ENCODE assay signal across 9 mouse cellular contexts in genomic region chr12:86775561-86776280, GRCm38 (mm10). TPM values are rescaled to one million over a fixed set of nuclear protein-coding genes. Genes with fewer than 3 reads are reported as not detected.
DNase-seq lines count a peak whose midpoint lies in the region; ATAC-seq and TF ChIP-seq lines count a peak whose summit lies in the region.
"Had no signal": no experiment of that assay in that cellular context is flagged by ENCODE, and none has a peak within 500 bp of the region (broad histone marks: within the 10 kb centered on the region; RNA-seq: fewer than 3 reads in every experiment).

No protein-coding gene starts in this region.

- no peak for TF ChIP-seq CTCF in lung, postnatal 0 days (IDR thresholded peaks at IDR 0.05)

- peak overlapping the region; percentile 22; the same call in 1 of the 2 replicates for H3K27ac ChIP-seq in forebrain, embryonic 10.5 days
- no peak overlapping the region for H3K27ac ChIP-seq in forebrain, embryonic 16.5 days (ENCODE audit: low read length)
- peak overlapping the region; percentile 62 for H3K27ac ChIP-seq in brown adipose tissue, adult 24 weeks (replicated peaks; ENCODE audit: low read depth, low read length)
- H3K27ac ChIP-seq in heart, embryonic 15.5 days, result peak overlapping the region; percentile 76
- H3K27ac ChIP-seq in lung, postnatal 0 days (ENCODE audit: low read length), result peak overlapping the region; percentile 69; the same call in 1 of the 2 replicates
- no peak overlapping the region for H3K27ac ChIP-seq in neural tube, embryonic 15.5 days (replicated peaks)

- no peak for DNase-seq in forebrain, embryonic 10.5 days (ENCODE audit: extremely low spot score, low spot score)
- peak; percentile 60 for DNase-seq in lung, postnatal 0 days (ENCODE audit: low spot score)
- DNase-seq in T-cell, adult 2 months (ENCODE audit: low spot score), result no peak

- peaks cover 31% of the 10 kb centered on the region for H3K4me1 ChIP-seq in forebrain, embryonic 10.5 days
- H3K4me1 ChIP-seq in forebrain, embryonic 16.5 days (replicated peaks; ENCODE audit: control insufficient read depth, insufficient read depth, low read length), result peaks cover 18% of the 10 kb centered on the region
- H3K4me1 ChIP-seq in brown adipose tissue, adult 24 weeks (ENCODE audit: control insufficient read depth, insufficient read depth, insufficient read length, low read length), result peaks cover 17% of the 10 kb centered on the region
- peaks cover 28% of the 10 kb centered on the region for H3K4me1 ChIP-seq in heart, embryonic 15.5 days (replicated peaks)
- H3K4me1 ChIP-seq in lung, postnatal 0 days (ENCODE audit: insufficient read depth, low read depth, low read length), result no peaks in the 10 kb centered on the region
- peaks cover 12% of the 10 kb centered on the region for H3K4me1 ChIP-seq in neural tube, embryonic 15.5 days

- no peak overlapping the region for H3K4me2 ChIP-seq in forebrain, embryonic 16.5 days (ENCODE audit: low read length)
- no peak overlapping the region for H3K4me2 ChIP-seq in heart, embryonic 15.5 days
- H3K4me2 ChIP-seq in lung, postnatal 0 days (replicated peaks; ENCODE audit: low read depth, low read length), result no peak overlapping the region
- H3K4me2 ChIP-seq in neural tube, embryonic 15.5 days, result no peak overlapping the region

- 87% methylated on average over 7 of the region's 7 CpGs for WGBS in forebrain, embryonic 10.5 days
- 77% methylated on average over 7 of the region's 7 CpGs for WGBS in forebrain, embryonic 16.5 days
- 32% methylated on average over 7 of the region's 7 CpGs for WGBS in heart, embryonic 15.5 days
- 41% methylated on average over 7 of the region's 7 CpGs for WGBS in lung, postnatal 0 days
- 84% methylated on average over 7 of the region's 7 CpGs for WGBS in neural tube, embryonic 15.5 days

- H3K27me3 ChIP-seq in forebrain, embryonic 10.5 days (ENCODE audit: poor library complexity, severe bottlenecking), result no peaks in the 10 kb centered on the region
- no peaks in the 10 kb centered on the region for H3K27me3 ChIP-seq in forebrain, embryonic 16.5 days (replicated peaks; ENCODE audit: control insufficient read depth, insufficient read depth, low read length)
- no peaks in the 10 kb centered on the region for H3K27me3 ChIP-seq in heart, embryonic 15.5 days
- no peaks in the 10 kb centered on the region for H3K27me3 ChIP-seq in lung, postnatal 0 days (replicated peaks; ENCODE audit: insufficient read depth, low read length)
- no peaks in the 10 kb centered on the region for H3K27me3 ChIP-seq in neural tube, embryonic 15.5 days (replicated peaks)
- H3K27me3 ChIP-seq: CH12.LX had no signal

- H3K9me3 ChIP-seq in forebrain, embryonic 10.5 days, result peaks cover 5% of the 10 kb centered on the region; the same call in 1 of the 2 replicates
- H3K9me3 ChIP-seq in forebrain, embryonic 16.5 days (ENCODE audit: control insufficient read depth, low read length), result no peaks in the 10 kb centered on the region
- H3K9me3 ChIP-seq in heart, embryonic 15.5 days (replicated peaks), result no peaks in the 10 kb centered on the region
- H3K9me3 ChIP-seq in lung, postnatal 0 days (ENCODE audit: low read length), result no peaks in the 10 kb centered on the region
- H3K9me3 ChIP-seq in neural tube, embryonic 15.5 days (replicated peaks), result no peaks in the 10 kb centered on the region

- H3K36me3 ChIP-seq in forebrain, embryonic 10.5 days (replicated peaks), result no peaks in the 10 kb centered on the region
- no peaks in the 10 kb centered on the region for H3K36me3 ChIP-seq in forebrain, embryonic 16.5 days (ENCODE audit: control insufficient read depth, insufficient read depth)
- no peaks in the 10 kb centered on the region for H3K36me3 ChIP-seq in heart, embryonic 15.5 days
- no peaks in the 10 kb centered on the region for H3K36me3 ChIP-seq in lung, postnatal 0 days (ENCODE audit: insufficient read depth, low read length)
- no peaks in the 10 kb centered on the region for H3K36me3 ChIP-seq in neural tube, embryonic 15.5 days

- H3K9ac ChIP-seq in forebrain, embryonic 16.5 days (replicated peaks; ENCODE audit: low read depth, low read length), result no peak overlapping the region
- H3K9ac ChIP-seq in heart, embryonic 15.5 days, result 0 out of 2 replicates have a peak overlapping the region, but pooled peaks have one; percentile 10
- no peak overlapping the region for H3K9ac ChIP-seq in lung, postnatal 0 days (replicated peaks; ENCODE audit: low read depth)
- no peak overlapping the region; the same call in 1 of the 2 replicates for H3K9ac ChIP-seq in neural tube, embryonic 15.5 days (replicated peaks)

- ATAC-seq in forebrain, embryonic 16.5 days, result no peak
- peak; percentile 65 for ATAC-seq in heart, embryonic 15.5 days (replicated peaks; ENCODE audit: insufficient number of reproducible peaks, insufficient read depth, low FRiP score, low read depth)
- peak; percentile 53 for ATAC-seq in lung, postnatal 0 days
- ATAC-seq in neural tube, embryonic 15.5 days (ENCODE audit: low FRiP score), result no peak
- no peak for ATAC-seq in megakaryocyte progenitor cell, adult 5-6 weeks (replicated peaks; ENCODE audit: poor library complexity)

- no peak overlapping the region for H3K4me3 ChIP-seq in forebrain, embryonic 10.5 days
- no peak overlapping the region for H3K4me3 ChIP-seq in forebrain, embryonic 16.5 days (replicated peaks; ENCODE audit: low read length)
- H3K4me3 ChIP-seq in brown adipose tissue, adult 24 weeks (ENCODE audit: insufficient read depth, low read depth, low read length), result no peak overlapping the region
- H3K4me3 ChIP-seq in heart, embryonic 15.5 days, result no peak overlapping the region
- no peak overlapping the region for H3K4me3 ChIP-seq in lung, postnatal 0 days (ENCODE audit: low read depth, low read length)
- no peak overlapping the region for H3K4me3 ChIP-seq in neural tube, embryonic 15.5 days (replicated peaks)

- TF ChIP-seq EP300 in lung, postnatal 0 days (IDR thresholded peaks at IDR 0.05), result no peak

RNA-seq across cellular contexts. Expression of gene Lrrc74a, which starts 41.6 kb away (rescaled TPM):
- not detected in 2 replicates for polyA plus RNA-seq in forebrain, embryonic 10.5 days (2016; fragmentation: Nextera tagmentation; extraction: Ambion mirVana)
- not detected in 2 replicates for polyA plus RNA-seq in forebrain, embryonic 16.5 days (2015; fragmentation: Nextera tagmentation; extraction: Ambion mirVana)
- polyA plus RNA-seq in brown adipose tissue, adult 24 weeks (2012; ENCODE audit: insufficient read depth, insufficient read length, missing spikeins), result not detected in 2 replicates
- polyA plus RNA-seq in heart, embryonic 15.5 days (2015; fragmentation: Nextera tagmentation; extraction: Ambion mirVana), result not detected in 2 replicates
- polyA plus RNA-seq in lung, postnatal 0 days (2015; fragmentation: Nextera tagmentation; extraction: Ambion mirVana), result not detected in 2 replicates
- not detected in 2 replicates for polyA plus RNA-seq in neural tube, embryonic 15.5 days (2015; fragmentation: Nextera tagmentation; extraction: Ambion mirVana)
- not detected in 2 replicates for total RNA-seq in megakaryocyte progenitor cell, adult 5-6 weeks (2015)
- total RNA-seq in megakaryocyte progenitor cell, adult 5-6 weeks (2017), result not detected in 2 replicates
- total RNA-seq: CH12.LX had no signal

RNA-seq across cellular contexts. Expression of gene Angel1, which starts 49.5 kb away (rescaled TPM):
- 15.2 and 15.8 TPM in 2 replicates for polyA plus RNA-seq in forebrain, embryonic 10.5 days (2016; fragmentation: Nextera tagmentation; extraction: Ambion mirVana)
- 9.2 and 10.6 TPM in 2 replicates for polyA plus RNA-seq in forebrain, embryonic 16.5 days (2015; fragmentation: Nextera tagmentation; extraction: Ambion mirVana)
- polyA plus RNA-seq in brown adipose tissue, adult 24 weeks (2012; ENCODE audit: insufficient read depth, insufficient read length, missing spikeins), result 2.2 and 2.9 TPM in 2 replicates
- polyA plus RNA-seq in heart, embryonic 15.5 days (2015; fragmentation: Nextera tagmentation; extraction: Ambion mirVana), result 7.2 and 9.0 TPM in 2 replicates
- 4.2 and 5.2 TPM in 2 replicates for polyA plus RNA-seq in lung, postnatal 0 days (2015; fragmentation: Nextera tagmentation; extraction: Ambion mirVana)
- polyA plus RNA-seq in neural tube, embryonic 15.5 days (2015; fragmentation: Nextera tagmentation; extraction: Ambion mirVana), result 11.2 and 11.7 TPM in 2 replicates
- 3.1 TPM in 2 replicates for total RNA-seq in megakaryocyte progenitor cell, adult 5-6 weeks (2015)
- total RNA-seq in megakaryocyte progenitor cell, adult 5-6 weeks (2017), result 0.62 and 2.7 TPM in 2 replicates

Comparison
In these comparisons a context has a peak if more than half of its experiments do, and no peak if none do; other contexts are left out.
1. H3K27ac ChIP-seq: peak in forebrain, embryonic 10.5 days (single experiment), brown adipose tissue, adult 24 weeks (single experiment), heart, embryonic 15.5 days (single experiment) and lung, postnatal 0 days (single experiment); none in forebrain, embryonic 16.5 days (single experiment) and neural tube, embryonic 15.5 days (single experiment).
2. ATAC-seq: peak in heart, embryonic 15.5 days (single experiment) and lung, postnatal 0 days (single experiment); none in forebrain, embryonic 16.5 days (single experiment), neural tube, embryonic 15.5 days (single experiment) and megakaryocyte progenitor cell, adult 5-6 weeks (single experiment).